Mouse (Mus musculus) inflammation-experienced regulatory T-cells, adult 6 months (primary cell): ENCODE results near the gene Gm10600. TPM values are rescaled to one million over a fixed set of nuclear protein-coding genes. Genes with fewer than 3 reads are reported as not detected.
"Not testable (repeated sequence)": the region's sequence is repeated elsewhere in the genome, so short reads cannot be mapped to it uniquely, and the experiment has no call there.

ENCODE experiments used
- ATAC-seq: one replicate; pipeline ENCODE4 v1.8.0; 2017
- polyA plus RNA-seq, 3 experiments: library from polyadenylated mRNA; unstranded; fragments of 100-300 nt; shearing (Covaris generic); gene quantifications; one replicate each; pipeline ENCODE4 v1.2.1; 2017

Gm10600 gene
- not detected for polyA plus RNA-seq

GRCm38 (mm10) chr4:42240339-42240738 lies at the start of gene Gm10600:
Gene Gm10600 (plus strand): TSS chr4:42240639.
- not testable (repeated sequence) for ATAC-seq

GRCm38 (mm10) chr4:42255467-42255866 lies 15.0 kb downstream of the Gm10600 start, which contains the start of gene Ccl21b:
Gene Ccl21b (plus strand): TSS chr4:42255767.
- not testable (repeated sequence) for ATAC-seq

Other genes with a start within 250 kb of the Gm10600 start
- not detected for gene Gm21093, start 205.9 kb upstream of the Gm10600 start, polyA plus RNA-seq
- not detected for gene Gm3893, start 149.4 kb upstream of the Gm10600 start, polyA plus RNA-seq
- not detected for gene Gm13304, start 125.8 kb upstream of the Gm10600 start, polyA plus RNA-seq
- not detected for gene Gm13306, start 87.2 kb upstream of the Gm10600 start, polyA plus RNA-seq
- not detected for gene Gm13305, start 72.0 kb upstream of the Gm10600 start, polyA plus RNA-seq
- gene Ccl21b, start 15.1 kb downstream of the Gm10600 start, polyA plus RNA-seq = not detected
- not detected for gene Gm21953, start 53.6 kb downstream of the Gm10600 start, polyA plus RNA-seq
- gene Fam205a3, start 77.7 kb downstream of the Gm10600 start, polyA plus RNA-seq = not detected
- gene Gm21586, start 198.7 kb downstream of the Gm10600 start, polyA plus RNA-seq = not detected
- not detected for gene Gm2163, start 226.1 kb downstream of the Gm10600 start, polyA plus RNA-seq